Mouse (Mus musculus): ENCODE data around the gene 4930404N11Rik.

GRCm38 (mm10) chr10:81349146-81349545 lies 16.5 kb downstream of the 4930404N11Rik start:
- TF ChIP-seq CTCF (IDR thresholded peaks at IDR 0.05; ENCODE audit: low read depth) (peak; percentile 19; the same call in 1 of the 2 replicates), EP300 (optimal IDR thresholded peaks at IDR 0.05) (no peak)
